Mouse (Mus musculus) heart, adult 2 months (tissue): ENCODE measurements at regions not wholly inside any gene's neighbourhood (a gene's known extent, or its start where the extent isn't known, plus 50 kb on each side); places are given as distances from the start of the nearest gene placed in this dataset.

Experiments used
- DNase-seq, 2 experiments: peaks; one replicate each; pipeline ENCODE4 v3.0.0; 2021
- H3K27ac ChIP-seq: fragments of 200-600 bp; 2 replicates; pipeline ENCODE4 v1.8.1; 2022
- H3K27me3 ChIP-seq: fragments of 200-500 bp; 2 replicates; pipeline ENCODE4 v1.6.1; 2012; ENCODE audit warnings: mild to moderate bottlenecking, low read length, inconsistent platforms, mixed read lengths; ENCODE audit not compliant: control insufficient read depth, insufficient read depth
- H3K36me3 ChIP-seq: fragments of 200-500 bp; 2 replicates; pipeline ENCODE4 v1.6.1; 2012; ENCODE audit warnings: low read length, inconsistent platforms; ENCODE audit not compliant: control insufficient read depth, insufficient read depth
- H3K4me1 ChIP-seq: fragments of 200-500 bp; 2 replicates; pipeline ENCODE4 v1.6.1; 2011; ENCODE audit warnings: low read length; ENCODE audit not compliant: control insufficient read depth, insufficient read depth
- H3K4me3 ChIP-seq: fragments of 200-600 bp; 2 replicates; pipeline ENCODE4 v1.8.1; 2022
- H3K79me2 ChIP-seq: fragments of 200-500 bp; replicated peaks from 2 replicates; pipeline ENCODE4 v1.6.1; 2012; ENCODE audit warnings: mild to moderate bottlenecking, inconsistent platforms, low read length, moderate library complexity, mixed read lengths; ENCODE audit not compliant: control insufficient read depth, insufficient read depth
- H3K9ac ChIP-seq: fragments of 200-500 bp; 2 replicates; pipeline ENCODE4 v1.6.1; 2012; ENCODE audit warnings: low read depth, mild to moderate bottlenecking, control low read depth, inconsistent platforms, low read length, mixed read lengths
- CTCF ChIP-seq: fragments of 200-600 bp; IDR thresholded peaks from 2 replicates; pipeline ENCODE4 v1.8.1; 2022; ENCODE audit warnings: antibody characterized with exemption, mild to moderate bottlenecking, moderate library complexity
- EP300 ChIP-seq: fragments of 200-500 bp; IDR thresholded peaks from 2 replicates; pipeline ENCODE4 v1.6.1; 2011; ENCODE audit warnings: low read depth, low read length, control low read depth; ENCODE audit not compliant: insufficient read depth
- POLR2A ChIP-seq: fragments of 200-500 bp; IDR thresholded peaks from 2 replicates; pipeline ENCODE4 v1.6.1; 2011; ENCODE audit warnings: mild to moderate bottlenecking, low read depth, low read length, control low read depth; ENCODE audit not compliant: insufficient read depth
- whole genome bisulfite sequencing: fragments of 180-500 bp; shearing (Covaris S2); methylation state at CpG from one replicate; pipeline ENCODE4 v1.1.7; 2018; 5-methylcytosine and 5-hydroxymethylcytosine counted together
- intact Hi-C: fragments of 180-260 bp; cut with DNase I; formaldehyde crosslinking; loops from one replicate; pipeline ENCODE4 v1.15.1; 2025

DNA sequence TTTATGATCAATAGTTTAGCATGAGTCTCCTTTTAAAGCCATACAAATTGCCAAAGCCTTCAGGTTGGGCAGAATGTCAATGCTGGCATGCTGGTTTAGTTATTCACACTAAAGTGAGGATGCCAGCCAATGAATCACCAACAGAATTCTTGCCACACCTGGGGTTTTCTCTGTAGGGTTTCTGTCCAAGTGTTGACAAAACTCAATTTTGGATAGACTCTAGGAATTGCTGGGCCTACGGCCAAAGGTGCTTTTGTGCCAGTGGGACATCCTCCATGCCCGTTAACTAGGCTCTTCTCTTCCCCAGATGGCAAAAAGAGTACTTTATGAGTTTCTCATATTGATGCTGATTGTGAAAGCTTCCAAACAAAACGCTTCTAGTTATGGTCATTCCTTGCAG is 167.6 kb upstream of the Gm9833 start:
- intact Hi-C loops, result no loop called here
- H3K27me3 ChIP-seq, result no peaks in the 10 kb centered on the region
- H3K4me1 ChIP-seq, result no peaks in the 10 kb centered on the region
- TF ChIP-seq EP300 (no peak), CTCF (no peak), POLR2A (no peak)
- H3K4me3 ChIP-seq, result no peak overlapping the region
- H3K36me3 ChIP-seq, result no peaks in the 10 kb centered on the region
- H3K9ac ChIP-seq, result no peak overlapping the region
- H3K79me2 ChIP-seq, result no peaks in the 10 kb centered on the region
- WGBS, result 78% methylated on average over 3 of the region's 3 CpGs
- H3K27ac ChIP-seq, result no peak overlapping the region
- DNase-seq, result peak in 1 of 2 experiments; percentile 6

DNA sequence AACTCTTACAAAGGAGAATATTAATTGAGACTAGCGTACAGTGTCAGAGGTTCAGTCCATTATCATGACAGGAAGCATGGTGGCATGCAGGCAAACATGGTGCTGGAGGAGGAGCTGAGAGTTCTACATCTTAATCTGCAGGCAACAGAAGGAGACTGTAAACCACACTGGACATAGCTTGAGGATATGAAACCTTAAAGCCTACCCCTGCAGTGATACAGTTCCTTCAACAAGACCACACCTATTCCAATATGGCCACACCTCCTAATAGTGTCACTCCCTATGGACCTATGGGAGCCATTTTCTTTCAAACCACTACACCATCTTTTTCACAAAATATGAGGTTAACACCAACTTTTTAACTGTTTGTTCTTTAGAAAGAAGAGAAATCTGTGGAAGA is 166.2 kb upstream of the Gm9833 start:
- no peak overlapping the region for H3K9ac ChIP-seq
- no peaks in the 10 kb centered on the region for H3K27me3 ChIP-seq
- H3K79me2 ChIP-seq, result no peaks in the 10 kb centered on the region
- 85% methylated on average over 1 of the region's 1 CpGs for WGBS
- TF ChIP-seq POLR2A (no peak), CTCF (no peak), EP300 (no peak)
- no peak overlapping the region for H3K4me3 ChIP-seq
- DNase-seq, result no peak
- H3K27ac ChIP-seq, result no peak overlapping the region
- intact Hi-C loops, result no loop called here
- no peaks in the 10 kb centered on the region for H3K36me3 ChIP-seq
- H3K4me1 ChIP-seq, result no peaks in the 10 kb centered on the region

DNA sequence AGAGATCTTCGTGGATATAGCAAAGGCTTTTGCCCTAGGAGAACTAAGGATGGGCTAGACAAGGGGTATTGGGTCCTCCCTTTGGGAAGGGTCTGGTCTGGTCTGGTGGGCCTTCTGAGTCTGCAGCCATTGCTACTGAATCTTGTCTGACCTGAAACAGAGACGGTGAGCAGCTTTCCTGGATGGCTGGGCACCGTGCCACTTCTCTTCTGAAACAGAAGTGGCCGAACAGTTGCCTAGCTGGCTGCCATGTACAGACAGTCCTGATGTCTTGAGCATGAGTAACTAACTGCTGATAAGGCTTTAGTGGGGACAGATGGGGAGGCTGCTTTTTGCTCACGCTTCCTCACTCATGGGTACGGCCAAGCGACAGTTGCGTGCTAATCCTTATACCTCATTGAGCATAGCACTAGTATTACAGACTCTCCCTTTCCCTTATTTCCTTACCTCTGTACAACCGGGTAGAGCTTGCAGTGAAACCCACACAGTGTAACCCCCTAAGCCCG is 165.3 kb upstream of the Gm9833 start:
- Histone ChIP-seq H3K9ac (no peak overlapping the region), H3K4me1 (no peaks in the 10 kb centered on the region), H3K79me2 (no peaks in the 10 kb centered on the region), H3K27ac (no peak overlapping the region), H3K4me3 (no peak overlapping the region), H3K36me3 (no peaks in the 10 kb centered on the region), H3K27me3 (no peaks in the 10 kb centered on the region)
- 72% methylated on average over 10 of the region's 10 CpGs for WGBS
- no peak for DNase-seq
- no peak for TF ChIP-seq POLR2A
- no peak for TF ChIP-seq CTCF
- TF ChIP-seq EP300, result no peak
- intact Hi-C loops, result no loop called here

DNA sequence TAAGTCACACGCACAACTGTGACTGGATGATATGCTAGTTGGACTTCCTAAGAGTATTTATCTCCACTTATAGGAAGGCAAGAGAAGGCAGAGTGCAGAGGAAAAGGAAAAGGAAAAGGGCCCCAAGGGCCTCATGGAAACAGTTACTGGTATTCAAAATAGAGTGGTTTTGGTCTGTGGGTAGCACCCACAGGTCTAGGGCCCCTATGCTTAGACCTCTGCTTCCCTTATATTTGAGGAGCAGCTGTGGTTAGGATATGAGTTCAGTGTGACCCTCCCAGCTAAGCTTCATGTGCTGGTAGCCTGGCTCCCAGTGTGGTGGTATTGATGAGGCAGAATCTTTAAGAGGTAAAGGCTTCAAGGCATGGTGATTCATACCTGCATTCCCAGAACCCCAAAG is 163.3 kb upstream of the Gm9833 start:
- DNase-seq, result no peak
- no peak overlapping the region for H3K27ac ChIP-seq
- no peak overlapping the region for H3K9ac ChIP-seq
- intact Hi-C loops, result no loop called here
- H3K4me3 ChIP-seq, result no peak overlapping the region
- no peaks in the 10 kb centered on the region for H3K36me3 ChIP-seq
- TF ChIP-seq CTCF, result no peak
- TF ChIP-seq POLR2A, result no peak
- no peak for TF ChIP-seq EP300
- WGBS, result 86% methylated on average over 1 of the region's 1 CpGs
- no peaks in the 10 kb centered on the region for H3K27me3 ChIP-seq
- no peaks in the 10 kb centered on the region for H3K4me1 ChIP-seq
- no peaks in the 10 kb centered on the region for H3K79me2 ChIP-seq

DNA sequence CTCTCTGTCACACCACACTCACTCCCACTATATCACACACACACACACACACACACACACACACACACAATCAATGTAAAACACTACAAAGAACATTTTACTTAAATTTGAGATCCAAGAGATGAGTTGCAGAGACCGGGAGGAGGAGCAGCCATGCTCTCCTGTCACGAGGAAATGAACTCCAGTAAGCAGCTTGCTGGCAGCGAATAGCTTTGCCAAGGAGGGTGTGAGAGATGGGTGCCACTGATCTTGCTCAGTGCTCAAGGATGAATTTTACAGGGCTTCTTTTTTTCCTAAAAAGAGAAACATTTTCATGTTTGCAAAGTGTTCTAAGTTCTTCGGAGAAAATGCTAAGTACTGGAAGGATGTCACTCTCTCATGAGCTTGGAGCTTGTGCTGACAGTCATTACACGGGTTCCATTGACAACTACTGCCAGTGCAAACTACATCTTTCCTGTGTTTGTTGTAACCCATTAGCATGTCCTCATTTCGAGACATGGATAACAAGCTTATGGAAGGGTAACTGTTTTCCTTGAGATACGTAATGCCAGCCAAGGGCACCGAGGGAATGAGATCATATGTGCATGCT is 151.0 kb upstream of the Gm9833 start:
- WGBS, result 68% methylated on average over 8 of the region's 8 CpGs
- intact Hi-C loops, result no loop called here

DNA sequence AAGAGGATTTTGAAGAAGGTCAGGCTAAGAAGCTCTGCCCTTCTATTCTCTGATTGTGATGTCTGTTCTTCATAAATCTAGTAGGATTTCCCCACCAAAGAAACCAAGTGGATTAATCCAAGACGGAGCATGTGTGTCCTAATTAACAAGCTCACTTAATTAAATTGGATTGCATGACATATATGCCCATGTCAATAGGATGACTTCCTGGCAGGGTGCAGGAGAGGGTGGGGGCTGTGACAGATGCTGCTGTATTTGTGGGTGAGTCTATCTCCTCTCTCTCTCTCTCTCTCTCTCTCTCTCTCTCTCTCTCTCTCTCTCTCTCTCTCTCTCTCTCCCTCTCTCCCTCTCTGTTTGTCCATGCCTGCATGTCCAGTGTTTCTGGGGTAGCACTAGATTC is 149.3 kb upstream of the Gm9833 start:
- intact Hi-C loops, result no loop called here
- 81% methylated on average over 1 of the region's 1 CpGs for WGBS
- H3K4me3 ChIP-seq, result no peak overlapping the region
- H3K4me1 ChIP-seq, result no peaks in the 10 kb centered on the region
- H3K27ac ChIP-seq, result no peak overlapping the region
- H3K36me3 ChIP-seq, result no peaks in the 10 kb centered on the region
- no peaks in the 10 kb centered on the region for H3K27me3 ChIP-seq
- DNase-seq, result no peak
- H3K79me2 ChIP-seq, result no peaks in the 10 kb centered on the region
- TF ChIP-seq EP300, result no peak
- no peak for TF ChIP-seq CTCF
- no peak overlapping the region for H3K9ac ChIP-seq

More for the DNA sequence above, 151.0 kb upstream of the Gm9833 start:
- Histone ChIP-seq H3K4me1 (no peaks in the 10 kb centered on the region), H3K4me3 (no peak overlapping the region), H3K9ac (no peak overlapping the region), H3K36me3 (no peaks in the 10 kb centered on the region), H3K27me3 (no peaks in the 10 kb centered on the region), H3K27ac (no peak overlapping the region), H3K79me2 (no peaks in the 10 kb centered on the region)
- no peak for TF ChIP-seq EP300
- TF ChIP-seq POLR2A, result no peak
- no peak for TF ChIP-seq CTCF
- no peak for DNase-seq
